Mouse (Mus musculus): ENCODE data around the gene Rbm20.
A peak's percentile ranks its signal among the peaks of the same experiment; 100 is the strongest.

The Rbm20 gene

GRCm38 (mm10) chr19:53877779-53878178 is 200.7 kb downstream of the Rbm20 start:
- no peak for DNase-seq (ENCODE audit: low spot score in 2 of 2)

- no peak for DNase-seq (ENCODE audit: low spot score in 2 of 2)
These were observed 203.4 kb downstream of the Rbm20 start for GRCm38 (mm10) chr19:53880460-53880859.

GRCm38 (mm10) chr19:53881786-53882185 is 204.7 kb downstream of the Rbm20 start:
- DNase-seq (ENCODE audit: low spot score in 2 of 2): no peak

GRCm38 (mm10) chr19:53885450-53885849 is 208.3 kb downstream of the Rbm20 start:
- DNase-seq (ENCODE audit: low spot score in 2 of 2): no peak

GRCm38 (mm10) chr19:53886576-53887370 is 209.7 kb downstream of the Rbm20 start:
- DNase-seq (ENCODE audit: low spot score in 2 of 2): no peak

GRCm38 (mm10) chr19:53887822-53888221 is 210.7 kb downstream of the Rbm20 start:
- no peak for DNase-seq (ENCODE audit: low spot score in 2 of 2)

GRCm38 (mm10) chr19:53888331-53888730 is 211.2 kb downstream of the Rbm20 start:
- no peak for DNase-seq (ENCODE audit: low spot score in 2 of 2)

GRCm38 (mm10) chr19:53889555-53889954 is 212.4 kb downstream of the Rbm20 start:
- no peak for DNase-seq (ENCODE audit: low spot score in 2 of 2)

- DNase-seq (ENCODE audit: low spot score in 2 of 2): no peak
These were observed 213.2 kb downstream of the Rbm20 start for GRCm38 (mm10) chr19:53890274-53890673.

GRCm38 (mm10) chr19:53890781-53891251 is 213.7 kb downstream of the Rbm20 start:
- DNase-seq (ENCODE audit: low spot score in 2 of 2): no peak

GRCm38 (mm10) chr19:53891569-53891968 is 214.5 kb downstream of the Rbm20 start:
- no peak for DNase-seq (ENCODE audit: low spot score in 2 of 2)

- no peak for DNase-seq (ENCODE audit: low spot score in 2 of 2)
These were observed 215.0 kb downstream of the Rbm20 start, which contains the start of gene Pdcd4 for GRCm38 (mm10) chr19:53892061-53892460. Pdcd4 (plus strand) TSS chr19:53892231.

- DNase-seq (ENCODE audit: low spot score in 2 of 2): peak in 1 of 2 experiments; percentile 37
These were observed 215.8 kb downstream of the Rbm20 start for GRCm38 (mm10) chr19:53892838-53893359.

- no peak for DNase-seq (ENCODE audit: low spot score in 2 of 2)
These were observed 216.6 kb downstream of the Rbm20 start for GRCm38 (mm10) chr19:53893711-53894171.

GRCm38 (mm10) chr19:53894538-53895121 is 217.5 kb downstream of the Rbm20 start:
- DNase-seq (ENCODE audit: low spot score in 2 of 2): no peak

- DNase-seq (ENCODE audit: low spot score in 2 of 2): no peak
These were observed 220.9 kb downstream of the Rbm20 start for GRCm38 (mm10) chr19:53898046-53898445.

GRCm38 (mm10) chr19:53898498-53898897 is 221.4 kb downstream of the Rbm20 start:
- no peak for DNase-seq (ENCODE audit: low spot score in 2 of 2)

GRCm38 (mm10) chr19:53898970-53899900 is 222.1 kb downstream of the Rbm20 start:
- no peak for DNase-seq (ENCODE audit: low spot score in 2 of 2)

GRCm38 (mm10) chr19:53899941-53900610 is 223.0 kb downstream of the Rbm20 start:
- DNase-seq (ENCODE audit: low spot score in 2 of 2): no peak

GRCm38 (mm10) chr19:53901931-53902738 is 225.0 kb downstream of the Rbm20 start:
- DNase-seq (ENCODE audit: low spot score in 2 of 2): no peak
